In genomic region chrX:73658936-73659574, GRCm38 (mm10) we compare ENCODE assay signal across 9 mouse cellular contexts. TPM values are rescaled to one million over a fixed set of nuclear protein-coding genes. Genes with fewer than 3 reads are reported as not detected.
DNase-seq lines count a peak whose midpoint lies in the region; ATAC-seq lines count a peak whose summit lies in the region.
"Had no signal": no experiment of that assay in that cellular context is flagged by ENCODE, and none has a peak within 500 bp of the region (broad histone marks: within the 10 kb centered on the region; RNA-seq: fewer than 3 reads in every experiment).

No protein-coding gene starts in this region.

- 65% methylated on average over 13 of the region's 13 CpGs for WGBS in kidney, embryonic 15.5 days
- 63% methylated on average over 13 of the region's 13 CpGs for WGBS in embryonic facial prominence, embryonic 11.5 days
- WGBS in hindbrain, embryonic 11.5 days = 66% methylated on average over 13 of the region's 13 CpGs
- 50% methylated on average over 13 of the region's 13 CpGs for WGBS in midbrain, embryonic 16.5 days

- DNase-seq in kidney, adult 11 months = no peak
- DNase-seq in embryonic facial prominence, embryonic 11.5 days (ENCODE audit: low spot score) = no peak
- no peak for DNase-seq in hindbrain, embryonic 11.5 days (ENCODE audit: low spot score)
- no peak for DNase-seq in B cell, adult 2 months

- no peak overlapping the region for H3K27ac ChIP-seq in kidney, embryonic 15.5 days
- H3K27ac ChIP-seq in embryonic facial prominence, embryonic 11.5 days (replicated peaks; ENCODE audit: low read depth, low read length) = no peak overlapping the region
- H3K27ac ChIP-seq in hindbrain, embryonic 11.5 days (ENCODE audit: low read depth, low read length) = no peak overlapping the region
- H3K27ac ChIP-seq in midbrain, embryonic 16.5 days (ENCODE audit: low read length) = peak overlapping the region; percentile 78

- H3K9me3 ChIP-seq in kidney, embryonic 15.5 days (replicated peaks) = no peaks in the 10 kb centered on the region
- no peaks in the 10 kb centered on the region for H3K9me3 ChIP-seq in embryonic facial prominence, embryonic 11.5 days (replicated peaks; ENCODE audit: control insufficient read depth, low read length)
- no peaks in the 10 kb centered on the region for H3K9me3 ChIP-seq in hindbrain, embryonic 11.5 days (ENCODE audit: control insufficient read depth, low read length)
- no peaks in the 10 kb centered on the region for H3K9me3 ChIP-seq in midbrain, embryonic 16.5 days (replicated peaks; ENCODE audit: control insufficient read depth, low read length, poor library complexity, severe bottlenecking)

- H3K4me1 ChIP-seq in kidney, embryonic 15.5 days = no peaks in the 10 kb centered on the region
- no peaks in the 10 kb centered on the region for H3K4me1 ChIP-seq in embryonic facial prominence, embryonic 11.5 days (ENCODE audit: control insufficient read depth, insufficient read depth, low read length)
- H3K4me1 ChIP-seq in hindbrain, embryonic 11.5 days (replicated peaks; ENCODE audit: control insufficient read depth, insufficient read depth, low read length) = no peaks in the 10 kb centered on the region
- H3K4me1 ChIP-seq in midbrain, embryonic 16.5 days (ENCODE audit: control insufficient read depth, insufficient read depth, low read length) = peaks cover 9% of the 10 kb centered on the region; the same call in 1 of the 2 replicates

- H3K27me3 ChIP-seq in kidney, embryonic 15.5 days = peaks cover 14% of the 10 kb centered on the region; the same call in 1 of the 2 replicates
- H3K27me3 ChIP-seq in embryonic facial prominence, embryonic 11.5 days (ENCODE audit: control insufficient read depth, insufficient read depth, low read length) = no peaks in the 10 kb centered on the region
- H3K27me3 ChIP-seq in hindbrain, embryonic 11.5 days (ENCODE audit: control insufficient read depth, insufficient read depth, low read length) = no peaks in the 10 kb centered on the region
- H3K27me3 ChIP-seq in midbrain, embryonic 16.5 days (ENCODE audit: control insufficient read depth, insufficient read depth, low read depth, low read length) = no peaks in the 10 kb centered on the region

- ATAC-seq in kidney, embryonic 15.5 days (replicated peaks; ENCODE audit: low FRiP score) = peak; percentile 42
- ATAC-seq in embryonic facial prominence, embryonic 11.5 days (replicated peaks; ENCODE audit: insufficient number of reproducible peaks, low FRiP score, low TSS enrichment, low read depth) = no peak
- peak; percentile 45 for ATAC-seq in hindbrain, embryonic 11.5 days (ENCODE audit: low FRiP score)
- peak; percentile 51 for ATAC-seq in midbrain, embryonic 16.5 days
- ATAC-seq in CD4-positive, CD25-positive, alpha-beta regulatory T cell, adult 4 months = no peak
- ATAC-seq in erythroid progenitor cell, adult 5-6 weeks (replicated peaks; ENCODE audit: low FRiP score, poor library complexity, severe bottlenecking) = no peak
- ATAC-seq: Patski had no signal

- H3K9ac ChIP-seq in kidney, embryonic 15.5 days = no peak overlapping the region
- H3K9ac ChIP-seq in embryonic facial prominence, embryonic 11.5 days (replicated peaks; ENCODE audit: low read length) = no peak overlapping the region
- no peak overlapping the region for H3K9ac ChIP-seq in hindbrain, embryonic 11.5 days (ENCODE audit: low read depth, low read length)
- peak overlapping the region; percentile 75 for H3K9ac ChIP-seq in midbrain, embryonic 16.5 days (ENCODE audit: low read depth, low read length)

- no peaks in the 10 kb centered on the region for H3K36me3 ChIP-seq in kidney, embryonic 15.5 days
- H3K36me3 ChIP-seq in embryonic facial prominence, embryonic 11.5 days (replicated peaks; ENCODE audit: control insufficient read depth, insufficient read depth, low read depth, low read length) = no peaks in the 10 kb centered on the region
- H3K36me3 ChIP-seq in hindbrain, embryonic 11.5 days (ENCODE audit: control insufficient read depth, insufficient read depth, low read length) = no peaks in the 10 kb centered on the region
- 0 out of 2 replicates have a peak, but pooled peaks cover 2% of the 10 kb centered on the region for H3K36me3 ChIP-seq in midbrain, embryonic 16.5 days (ENCODE audit: control insufficient read depth, insufficient read depth, low read length)

- peak overlapping the region; percentile 74 for H3K4me2 ChIP-seq in kidney, embryonic 15.5 days
- H3K4me2 ChIP-seq in embryonic facial prominence, embryonic 11.5 days (ENCODE audit: low read depth, low read length) = peak overlapping the region; percentile 87
- H3K4me2 ChIP-seq in hindbrain, embryonic 11.5 days (replicated peaks; ENCODE audit: low read depth, low read length) = peak overlapping the region; percentile 70
- H3K4me2 ChIP-seq in midbrain, embryonic 16.5 days (ENCODE audit: low read length) = peak overlapping the region; percentile 56

- peak overlapping the region; percentile 49 for H3K4me3 ChIP-seq in kidney, embryonic 15.5 days (replicated peaks)
- H3K4me3 ChIP-seq in embryonic facial prominence, embryonic 11.5 days (ENCODE audit: low read depth, low read length) = peak overlapping the region; percentile 40
- peak overlapping the region; percentile 41 for H3K4me3 ChIP-seq in hindbrain, embryonic 11.5 days (ENCODE audit: low read depth, low read length)
- peak overlapping the region; percentile 47 for H3K4me3 ChIP-seq in midbrain, embryonic 16.5 days (ENCODE audit: low read depth, low read length)

RNA-seq across cellular contexts. Expression of gene Pnck, which starts 0.9 kb away (rescaled TPM):
- polyA plus RNA-seq in kidney, embryonic 15.5 days (2015; fragmentation: Nextera tagmentation; extraction: Ambion mirVana) = 14.5 and 17.3 TPM in 2 replicates
- 9.5 and 11.7 TPM in 2 replicates for polyA plus RNA-seq in embryonic facial prominence, embryonic 11.5 days (2014; fragmentation: Nextera tagmentation; extraction: Ambion mirVana)
- polyA plus RNA-seq in hindbrain, embryonic 11.5 days (2014; fragmentation: Nextera tagmentation; extraction: Ambion mirVana) = 14.0 and 15.5 TPM in 2 replicates
- 197 and 208 TPM in 2 replicates for polyA plus RNA-seq in midbrain, embryonic 16.5 days (2015; fragmentation: Nextera tagmentation; extraction: Ambion mirVana)
- polyA plus RNA-seq in CD4-positive, CD25-positive, alpha-beta regulatory T cell, adult 4 months (2017; shearing (Covaris generic)) = 1 to 10 TPM; 2.6 to 2.7 TPM
- not detected in 2 replicates for total RNA-seq in erythroid progenitor cell, adult 5-6 weeks (2015; ENCODE audit: low replicate concordance)
- total RNA-seq in erythroid progenitor cell, adult 5-6 weeks (2017; ENCODE audit: low replicate concordance) = not detected in 2 replicates

RNA-seq across cellular contexts. Expression of gene Slc6a8, which starts 13.9 kb away (rescaled TPM):
- polyA plus RNA-seq in kidney, embryonic 15.5 days (2015; fragmentation: Nextera tagmentation; extraction: Ambion mirVana) = 7.1 and 7.9 TPM in 2 replicates
- polyA plus RNA-seq in embryonic facial prominence, embryonic 11.5 days (2014; fragmentation: Nextera tagmentation; extraction: Ambion mirVana) = 6.1 TPM in 2 replicates
- 6.0 and 7.8 TPM in 2 replicates for polyA plus RNA-seq in hindbrain, embryonic 11.5 days (2014; fragmentation: Nextera tagmentation; extraction: Ambion mirVana)
- polyA plus RNA-seq in midbrain, embryonic 16.5 days (2015; fragmentation: Nextera tagmentation; extraction: Ambion mirVana) = 6.6 and 7.3 TPM in 2 replicates
- under 1 TPM; 0.63 TPM for polyA plus RNA-seq in CD4-positive, CD25-positive, alpha-beta regulatory T cell, adult 4 months (2017; shearing (Covaris generic))
- total RNA-seq in erythroid progenitor cell, adult 5-6 weeks (2015; ENCODE audit: low replicate concordance) = 1.3 and 1.4 TPM in 2 replicates
- 0.51 TPM in 1 of 2 replicates, not detected in the other for total RNA-seq in erythroid progenitor cell, adult 5-6 weeks (2017; ENCODE audit: low replicate concordance)

RNA-seq across cellular contexts. Expression of gene Dusp9, which starts 19.8 kb away (rescaled TPM):
- 27.9 and 29.3 TPM in 2 replicates for polyA plus RNA-seq in kidney, embryonic 15.5 days (2015; fragmentation: Nextera tagmentation; extraction: Ambion mirVana)
- 11.3 and 11.9 TPM in 2 replicates for polyA plus RNA-seq in embryonic facial prominence, embryonic 11.5 days (2014; fragmentation: Nextera tagmentation; extraction: Ambion mirVana)
- polyA plus RNA-seq in hindbrain, embryonic 11.5 days (2014; fragmentation: Nextera tagmentation; extraction: Ambion mirVana) = 3.5 and 4.9 TPM in 2 replicates
- polyA plus RNA-seq in midbrain, embryonic 16.5 days (2015; fragmentation: Nextera tagmentation; extraction: Ambion mirVana) = 0.21 and 0.22 TPM in 2 replicates
- polyA plus RNA-seq in CD4-positive, CD25-positive, alpha-beta regulatory T cell, adult 4 months (2017; shearing (Covaris generic)) = under 1 TPM in 1 of 2 experiments, not detected in 1; 0.31 TPM
- total RNA-seq in erythroid progenitor cell, adult 5-6 weeks (2015; ENCODE audit: low replicate concordance) = not detected in 2 replicates
- not detected in 2 replicates for total RNA-seq in erythroid progenitor cell, adult 5-6 weeks (2017; ENCODE audit: low replicate concordance)

RNA-seq across cellular contexts. Expression of gene Bcap31, which starts 56.9 kb away (rescaled TPM):
- 256 and 267 TPM in 2 replicates for polyA plus RNA-seq in kidney, embryonic 15.5 days (2015; fragmentation: Nextera tagmentation; extraction: Ambion mirVana)
- 159 and 172 TPM in 2 replicates for polyA plus RNA-seq in embryonic facial prominence, embryonic 11.5 days (2014; fragmentation: Nextera tagmentation; extraction: Ambion mirVana)
- polyA plus RNA-seq in hindbrain, embryonic 11.5 days (2014; fragmentation: Nextera tagmentation; extraction: Ambion mirVana) = 146 and 155 TPM in 2 replicates
- polyA plus RNA-seq in midbrain, embryonic 16.5 days (2015; fragmentation: Nextera tagmentation; extraction: Ambion mirVana) = 123 and 130 TPM in 2 replicates
- 100 to 1,000 TPM; 283 to 291 TPM for polyA plus RNA-seq in CD4-positive, CD25-positive, alpha-beta regulatory T cell, adult 4 months (2017; shearing (Covaris generic))
- total RNA-seq in erythroid progenitor cell, adult 5-6 weeks (2015; ENCODE audit: low replicate concordance) = 110 and 144 TPM in 2 replicates
- 56.3 and 68.2 TPM in 2 replicates for total RNA-seq in erythroid progenitor cell, adult 5-6 weeks (2017; ENCODE audit: low replicate concordance)

RNA-seq across cellular contexts. Expression of gene Abcd1, which starts 57.3 kb away (rescaled TPM):
- 12.4 and 15.2 TPM in 2 replicates for polyA plus RNA-seq in kidney, embryonic 15.5 days (2015; fragmentation: Nextera tagmentation; extraction: Ambion mirVana)
- 8.0 and 8.3 TPM in 2 replicates for polyA plus RNA-seq in embryonic facial prominence, embryonic 11.5 days (2014; fragmentation: Nextera tagmentation; extraction: Ambion mirVana)
- polyA plus RNA-seq in hindbrain, embryonic 11.5 days (2014; fragmentation: Nextera tagmentation; extraction: Ambion mirVana) = 7.6 and 8.7 TPM in 2 replicates
- 10.4 and 11.1 TPM in 2 replicates for polyA plus RNA-seq in midbrain, embryonic 16.5 days (2015; fragmentation: Nextera tagmentation; extraction: Ambion mirVana)
- 10 to 100 TPM; 23.3 to 44.3 TPM for polyA plus RNA-seq in CD4-positive, CD25-positive, alpha-beta regulatory T cell, adult 4 months (2017; shearing (Covaris generic))
- 11.5 and 14.7 TPM in 2 replicates for total RNA-seq in erythroid progenitor cell, adult 5-6 weeks (2015; ENCODE audit: low replicate concordance)
- total RNA-seq in erythroid progenitor cell, adult 5-6 weeks (2017; ENCODE audit: low replicate concordance) = 1.7 and 3.8 TPM in 2 replicates

Comparison
In these comparisons a context has a peak if more than half of its experiments do, and no peak if none do; other contexts are left out.
1. ATAC-seq: peak in kidney, embryonic 15.5 days (single experiment), hindbrain, embryonic 11.5 days (single experiment) and midbrain, embryonic 16.5 days (single experiment); none in embryonic facial prominence, embryonic 11.5 days (single experiment), CD4-positive, CD25-positive, alpha-beta regulatory T cell, adult 4 months (single experiment) and erythroid progenitor cell, adult 5-6 weeks (single experiment).
2. RNA of gene Pnck, which starts 0.9 kb away (polyA plus RNA-seq): 197 to 208 TPM in midbrain, embryonic 16.5 days; 14.5 to 17.3 TPM in kidney, embryonic 15.5 days, 14.0 to 15.5 TPM in hindbrain, embryonic 11.5 days, 9.5 to 11.7 TPM in embryonic facial prominence, embryonic 11.5 days and 2.6 to 2.7 TPM in CD4-positive, CD25-positive, alpha-beta regulatory T cell, adult 4 months; every median in the first group is over 10 times any median in the second.
3. Peak in every context shown above with its lines, with median percentiles within 50 percentile points of each other: H3K4me2 ChIP-seq and H3K4me3 ChIP-seq.